Mouse (Mus musculus) forebrain, embryonic 14.5 days (tissue): ENCODE data around the gene Ston1. TPM values are rescaled to one million over a fixed set of nuclear protein-coding genes. Genes with fewer than 3 reads are reported as not detected.

Experiments
- ATAC-seq: fragments of 200-750 bp; cut with Nextera tagmentation; 2 replicates; pipeline ENCODE4 v1.8.0; 2017; ENCODE audit warnings: mild to moderate bottlenecking, moderate library complexity
- DNase-seq: peaks from one replicate; pipeline ENCODE4 v3.0.0-alpha.2; 2015; ENCODE audit warnings: low spot score
- H3K27ac ChIP-seq: fragments of 300-500 bp; sonication (generic); 2 replicates; pipeline ENCODE4 v1.5.1; 2014; ENCODE audit warnings: low read depth, mild to moderate bottlenecking, control low read depth, low read length, moderate library complexity
- H3K27me3 ChIP-seq: fragments of 300-500 bp; sonication (generic); replicated peaks from 2 replicates; pipeline ENCODE4 v1.6.1; 2014; ENCODE audit warnings: low read length, control low read depth, mixed read lengths; ENCODE audit not compliant: control insufficient read depth, insufficient read depth
- H3K36me3 ChIP-seq: fragments of 300-500 bp; sonication (generic); 2 replicates; pipeline ENCODE4 v1.6.1; 2014; ENCODE audit warnings: low read length, control low read depth; ENCODE audit not compliant: control insufficient read depth, insufficient read depth
- H3K4me1 ChIP-seq: fragments of 300-500 bp; sonication (generic); 2 replicates; pipeline ENCODE4 v1.6.1; 2014; ENCODE audit warnings: antibody characterized with exemption, low read length, control low read depth; ENCODE audit not compliant: control insufficient read depth, insufficient read depth
- H3K4me2 ChIP-seq: fragments of 300-500 bp; sonication (generic); 2 replicates; pipeline ENCODE4 v1.6.1; 2014; ENCODE audit warnings: mild to moderate bottlenecking, control low read depth, low read length
- H3K4me3 ChIP-seq: fragments of 300-500 bp; sonication (generic); 2 replicates; pipeline ENCODE4 v1.5.1; 2014; ENCODE audit warnings: low read depth, low read length, control low read depth
- H3K9ac ChIP-seq: fragments of 300-500 bp; sonication (generic); 2 replicates; pipeline ENCODE4 v1.6.1; 2014; ENCODE audit warnings: mild to moderate bottlenecking, low read length, control low read depth, moderate library complexity
- H3K9me3 ChIP-seq: fragments of 300-500 bp; sonication (generic); replicated peaks from 2 replicates; pipeline ENCODE4 v1.6.1; 2016; ENCODE audit warnings: low read length, control low read depth, mixed read lengths; ENCODE audit not compliant: control insufficient read depth
- WGBS: fragments of 180-500 bp; shearing (Covaris S2); extraction: QIAGEN DNeasy Blood & Tissue Kit; methylation state at CpG from one replicate; pipeline ENCODE4 v1.1.7; 2014; 5-methylcytosine and 5-hydroxymethylcytosine counted together
- polyA plus RNA-seq: library from polyadenylated mRNA; unstranded; fragments of >200 nt; fragmentation: Nextera tagmentation; extraction: Ambion mirVana; gene quantifications from 2 replicates; pipeline ENCODE4 v1.2.1, GENCODE M21; 2014

The Ston1 gene
- polyA plus RNA-seq, 1 experiment from 2014 or later = 2.8 TPM

GRCm38 (mm10) chr17:88581511-88582021, 15.9 kb upstream of the Ston1 start:
- Histone ChIP-seq H3K36me3 (peaks cover 84% of the 10 kb centered on the region), H3K9ac (no peak overlapping the region), H3K27ac (no peak overlapping the region), H3K27me3 (no peaks in the 10 kb centered on the region), H3K4me1 (no peaks in the 10 kb centered on the region), H3K4me2 (no peak overlapping the region), H3K9me3 (no peaks in the 10 kb centered on the region), H3K4me3 (no peak overlapping the region)
- DNase-seq = no peak
- WGBS = 84% methylated on average over 6 of the region's 6 CpGs
- no peak for ATAC-seq

- no peak overlapping the region for H3K4me2 ChIP-seq
- no peaks in the 10 kb centered on the region for H3K4me1 ChIP-seq
- H3K27ac ChIP-seq = no peak overlapping the region
- no peaks in the 10 kb centered on the region for H3K9me3 ChIP-seq
- ATAC-seq (no peak), DNase-seq (no peak)
- H3K9ac ChIP-seq = no peak overlapping the region
- no peak overlapping the region for H3K4me3 ChIP-seq
- 93% methylated on average over 11 of the region's 11 CpGs for WGBS
- H3K27me3 ChIP-seq = no peaks in the 10 kb centered on the region
- peaks cover 84% of the 10 kb centered on the region for H3K36me3 ChIP-seq
Observed at GRCm38 (mm10) chr17:88582999-88583398, 14.5 kb upstream of the Ston1 start.

- DNase-seq (no peak), ATAC-seq (no peak)
- Histone ChIP-seq H3K4me3 (no peak overlapping the region), H3K36me3 (peaks cover 86% of the 10 kb centered on the region), H3K4me2 (no peak overlapping the region), H3K9ac (no peak overlapping the region), H3K27ac (no peak overlapping the region), H3K27me3 (no peaks in the 10 kb centered on the region), H3K9me3 (no peaks in the 10 kb centered on the region), H3K4me1 (no peaks in the 10 kb centered on the region)
- WGBS = 89% methylated on average over 8 of the region's 8 CpGs
Observed at GRCm38 (mm10) chr17:88583411-88583810, 14.1 kb upstream of the Ston1 start.

GRCm38 (mm10) chr17:88587371-88587770, 10.1 kb upstream of the Ston1 start:
- Histone ChIP-seq H3K4me1 (no peaks in the 10 kb centered on the region), H3K9me3 (no peaks in the 10 kb centered on the region), H3K4me3 (no peak overlapping the region), H3K36me3 (peaks cover 58% of the 10 kb centered on the region), H3K27ac (no peak overlapping the region), H3K4me2 (no peak overlapping the region), H3K27me3 (no peaks in the 10 kb centered on the region), H3K9ac (no peak overlapping the region)
- DNase-seq (no peak), ATAC-seq (no peak)
- WGBS = 84% methylated on average over 15 of the region's 15 CpGs

GRCm38 (mm10) chr17:88588228-88588627, 9.3 kb upstream of the Ston1 start:
- ATAC-seq (no peak), DNase-seq (no peak)
- no peaks in the 10 kb centered on the region for H3K9me3 ChIP-seq
- H3K4me3 ChIP-seq = no peak overlapping the region
- no peak overlapping the region for H3K27ac ChIP-seq
- peaks cover 51% of the 10 kb centered on the region for H3K36me3 ChIP-seq
- no peaks in the 10 kb centered on the region for H3K4me1 ChIP-seq
- H3K27me3 ChIP-seq = no peaks in the 10 kb centered on the region
- H3K4me2 ChIP-seq = no peak overlapping the region
- WGBS = 95% methylated on average over 8 of the region's 8 CpGs
- no peak overlapping the region for H3K9ac ChIP-seq

- no peak overlapping the region for H3K9ac ChIP-seq
- H3K36me3 ChIP-seq = peaks cover 33% of the 10 kb centered on the region
- 0 out of 2 replicates have a peak overlapping the region, but pooled peaks have one; percentile 14 for H3K27ac ChIP-seq
- no peak overlapping the region for H3K4me3 ChIP-seq
- no peak for ATAC-seq
- no peak overlapping the region for H3K4me2 ChIP-seq
- H3K4me1 ChIP-seq = no peaks in the 10 kb centered on the region
- peak; percentile 28 for DNase-seq
- no peaks in the 10 kb centered on the region for H3K27me3 ChIP-seq
- no peaks in the 10 kb centered on the region for H3K9me3 ChIP-seq
- 68% methylated on average over 6 of the region's 6 CpGs for WGBS
Observed at GRCm38 (mm10) chr17:88590251-88590650, 7.2 kb upstream of the Ston1 start.

GRCm38 (mm10) chr17:88595071-88595470, 2.4 kb upstream of the Ston1 start:
- H3K27ac ChIP-seq = no peak overlapping the region
- no peak overlapping the region for H3K9ac ChIP-seq
- no peak overlapping the region for H3K4me2 ChIP-seq
- H3K36me3 ChIP-seq = no peaks in the 10 kb centered on the region
- no peak overlapping the region for H3K4me3 ChIP-seq
- no peaks in the 10 kb centered on the region for H3K27me3 ChIP-seq
- H3K4me1 ChIP-seq = peaks cover 2% of the 10 kb centered on the region; the same call in 1 of the 2 replicates
- DNase-seq (no peak), ATAC-seq (no peak)
- 80% methylated on average over 4 of the region's 4 CpGs for WGBS
- no peaks in the 10 kb centered on the region for H3K9me3 ChIP-seq

GRCm38 (mm10) chr17:88596068-88596467, 1.4 kb upstream of the Ston1 start:
- H3K4me1 ChIP-seq = peaks cover 2% of the 10 kb centered on the region; the same call in 1 of the 2 replicates
- no peak for DNase-seq
- no peaks in the 10 kb centered on the region for H3K9me3 ChIP-seq
- WGBS = 72% methylated on average over 4 of the region's 4 CpGs
- H3K27me3 ChIP-seq = no peaks in the 10 kb centered on the region
- H3K36me3 ChIP-seq = no peaks in the 10 kb centered on the region
- ATAC-seq = no peak
- H3K9ac ChIP-seq = no peak overlapping the region
- H3K4me2 ChIP-seq = no peak overlapping the region
- H3K4me3 ChIP-seq = no peak overlapping the region
- H3K27ac ChIP-seq = no peak overlapping the region

- no peak overlapping the region for H3K27ac ChIP-seq
- H3K4me1 ChIP-seq = peaks cover 2% of the 10 kb centered on the region; the same call in 1 of the 2 replicates
- H3K4me2 ChIP-seq = peak overlapping the region; percentile 67
- no peaks in the 10 kb centered on the region for H3K36me3 ChIP-seq
- H3K4me3 ChIP-seq = peak overlapping the region; percentile 47
- peak; percentile 80 for DNase-seq
- H3K27me3 ChIP-seq = no peaks in the 10 kb centered on the region
- no peaks in the 10 kb centered on the region for H3K9me3 ChIP-seq
- WGBS = 30% methylated on average over 16 of the region's 16 CpGs
- peak overlapping the region; percentile 68 for H3K9ac ChIP-seq
- ATAC-seq = no peak; the same call in 1 of the 2 replicates
Observed at GRCm38 (mm10) chr17:88596544-88597221, 801 bp upstream of the Ston1 start.
